Mouse (Mus musculus): ENCODE results near the gene Mpp1. TPM values are rescaled to one million over a fixed set of nuclear protein-coding genes. Genes with fewer than 3 reads are reported as not detected.

Gene Mpp1
- 10 to 100 TPM; 38.5 to 60.2 TPM for total RNA-seq (2021)
- polyA plus RNA-seq (2012; rRNA removed), result 69.9 and 101 TPM in 2 replicates
- long read RNA-seq, transcript Mpp1-201 (12 exons, 2,525 nt), result major isoform, 53 of 58 reads
- long read RNA-seq, partial matches to known transcripts, result 2 of 58 reads
- long read RNA-seq, other reads (novel, unspliced or antisense), result 3 of 58 reads

DNA sequence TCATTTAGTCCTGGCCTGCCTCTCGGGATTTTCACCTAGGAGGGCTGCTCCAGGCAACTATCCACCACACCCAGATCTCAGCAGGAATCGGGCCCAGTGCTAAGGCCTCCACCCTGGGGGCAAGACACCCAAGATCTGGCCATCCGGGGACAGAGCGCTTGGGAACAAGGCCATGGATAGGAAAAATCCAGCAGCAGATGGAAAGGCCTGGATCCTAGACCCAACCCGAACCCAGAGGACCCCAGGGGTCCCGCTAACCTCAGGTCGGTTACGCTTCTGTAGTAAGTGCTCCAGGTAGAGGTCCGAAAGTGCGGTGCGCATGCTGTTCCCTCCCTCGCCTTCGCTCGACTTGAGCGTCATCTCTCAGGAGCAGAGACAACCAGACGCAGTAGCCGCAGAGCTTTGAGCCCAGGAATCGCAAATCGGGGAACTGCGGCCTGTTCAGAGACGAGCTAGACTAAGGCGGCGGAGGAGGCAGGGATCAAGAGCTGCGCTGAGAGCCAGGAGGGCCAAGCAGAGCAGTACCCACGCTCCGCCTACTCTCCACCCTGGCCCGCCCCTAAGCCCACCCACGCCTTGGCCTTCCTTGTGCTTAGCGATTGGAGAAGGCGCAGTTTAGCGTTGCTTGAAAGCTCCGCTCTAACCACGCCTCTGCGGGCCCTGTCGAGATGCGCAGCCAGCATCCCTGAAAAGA is at the start of gene Mpp1:
Mpp1 (minus strand) TSS at position 550 of the 694 bp plus-strand sequence.
- peak; percentile 91 for DNase-seq

DNA sequence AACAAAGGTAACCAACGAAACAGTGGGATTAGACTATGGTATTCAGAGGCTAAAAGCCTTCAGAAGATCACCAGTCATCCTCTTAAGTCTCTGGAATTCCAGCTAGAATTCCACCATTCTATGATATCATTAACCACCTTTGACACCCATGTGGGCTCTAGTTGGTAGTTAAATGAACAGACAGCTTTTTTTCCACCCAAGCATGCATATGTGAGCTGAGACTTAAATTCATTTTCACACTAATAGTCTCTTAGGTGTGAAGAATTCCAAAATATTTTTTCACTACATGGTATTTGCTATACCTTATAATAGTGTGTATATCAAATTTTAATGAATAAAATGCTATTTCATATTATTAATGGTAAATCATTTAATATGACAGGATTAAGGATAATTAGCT is 32.9 kb upstream of the Mpp1 start, which contains the start of gene Smim9:
Smim9 (minus strand) TSS at position 101 of the 400 bp plus-strand sequence.
- DNase-seq, result no peak

DNA sequence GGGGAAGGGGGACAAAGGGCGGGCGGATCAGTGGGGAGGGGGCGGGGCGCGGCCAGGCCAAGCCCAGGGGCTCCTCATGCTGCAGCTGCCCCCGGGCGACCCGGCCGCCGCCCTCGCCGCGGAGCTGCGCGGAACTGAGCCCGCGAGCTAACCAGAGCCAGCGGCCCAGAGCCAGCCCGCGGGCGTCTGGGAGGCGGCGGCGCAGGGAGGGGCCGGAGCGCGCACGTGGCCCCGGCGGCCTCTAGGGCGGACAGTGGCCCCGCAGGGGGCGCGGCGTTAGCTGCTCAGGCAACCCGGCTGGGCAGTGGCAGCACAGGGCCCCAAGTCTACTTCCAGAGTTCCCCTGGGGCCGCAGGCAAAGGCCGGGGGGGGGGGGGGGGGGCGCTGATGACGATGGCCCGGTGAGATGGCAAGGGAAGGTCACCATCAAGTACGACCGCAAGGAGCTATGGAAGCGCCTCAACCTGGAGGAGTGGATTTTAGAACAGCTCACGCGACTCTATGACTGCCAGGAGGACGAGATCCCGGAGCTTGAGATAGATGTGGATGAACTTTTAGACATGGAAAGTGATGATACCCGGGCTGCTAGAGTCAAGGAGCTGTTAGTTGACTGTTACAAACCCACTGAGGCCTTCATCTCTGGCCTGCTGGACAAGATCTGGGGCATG is 24.9 kb upstream of the Mpp1 start:
- DNase-seq, result peak; percentile 55

DNA sequence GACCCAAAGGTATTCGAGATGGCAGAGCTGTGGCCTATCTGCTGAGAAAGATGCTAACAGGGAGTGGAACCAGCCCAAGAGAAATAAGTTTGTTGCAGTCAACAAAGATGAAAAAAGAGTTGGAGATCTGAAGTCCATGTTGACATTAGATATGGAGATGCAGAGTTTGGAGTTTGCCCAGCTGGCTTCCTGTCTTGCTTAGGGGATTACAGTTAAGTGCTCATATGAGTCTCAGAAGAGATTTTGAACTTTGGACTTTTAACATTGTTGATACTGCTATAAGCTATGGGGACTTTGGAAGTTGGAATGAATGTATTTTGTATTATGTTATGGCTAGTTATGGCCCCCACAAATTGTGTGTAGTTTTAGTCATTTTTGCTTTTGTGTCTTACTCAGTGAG is 21.4 kb upstream of the Mpp1 start:
- DNase-seq, result no peak

DNA sequence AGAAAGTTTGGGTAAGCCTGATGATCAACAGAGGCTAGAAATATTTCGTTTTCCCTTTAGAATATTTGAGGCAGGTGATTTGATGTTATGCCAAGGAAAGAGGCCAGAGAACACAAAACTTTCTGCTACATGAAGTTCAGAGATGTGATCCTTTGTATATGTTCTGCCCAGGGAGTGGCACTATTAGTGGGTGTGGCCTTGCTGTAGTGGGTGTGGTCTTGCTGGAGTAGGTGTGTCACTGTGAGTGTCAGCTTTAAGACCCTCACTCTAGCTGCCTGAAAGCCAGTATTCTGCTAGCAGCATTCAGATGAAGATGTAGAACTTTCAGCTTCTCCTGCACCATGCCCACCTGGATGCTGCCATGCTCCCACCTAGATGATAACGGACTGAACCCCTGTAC is 19.5 kb upstream of the Mpp1 start:
- DNase-seq, result no peak

DNA sequence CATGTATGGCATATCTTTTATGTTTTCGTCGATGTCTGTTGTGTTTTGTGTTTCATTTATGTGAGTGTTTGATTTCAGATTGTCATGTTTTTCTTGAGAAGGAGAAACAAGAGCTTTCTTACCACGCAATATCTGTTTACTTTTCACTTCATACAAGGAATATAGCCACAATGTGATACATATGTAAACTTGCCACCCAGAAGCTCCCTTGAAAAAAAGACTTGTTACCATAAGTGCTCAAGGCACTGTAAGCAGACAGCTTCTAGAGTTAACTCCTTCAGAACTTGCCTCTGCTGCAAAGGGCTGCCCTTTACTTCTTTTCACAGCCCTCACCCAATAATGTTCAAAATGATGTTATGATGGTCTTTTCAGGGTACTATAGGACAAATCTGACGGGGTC is 17.6 kb upstream of the Mpp1 start:
- no peak for DNase-seq

DNA sequence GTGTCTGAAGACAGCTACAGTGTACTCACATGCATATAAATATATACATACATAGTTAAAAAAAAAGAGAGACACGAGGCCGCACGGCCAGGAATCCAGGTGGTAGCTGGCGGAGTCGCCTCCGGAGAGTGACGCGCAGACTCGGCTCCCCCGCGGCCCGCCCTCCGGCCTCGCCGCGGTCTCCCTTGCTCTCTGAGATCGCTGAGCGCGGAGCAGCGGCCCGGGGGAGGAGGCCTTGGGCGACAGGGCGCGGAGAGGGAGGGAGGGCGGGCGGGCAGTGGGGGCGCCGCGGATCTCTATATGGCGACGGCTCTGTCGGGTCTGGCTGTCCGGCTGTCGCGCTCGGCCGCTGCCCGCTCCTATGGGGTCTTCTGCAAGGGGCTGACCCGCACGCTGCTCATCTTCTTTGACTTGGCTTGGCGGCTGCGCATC is 12.3 kb upstream of the Mpp1 start:
- DNase-seq, result peak; percentile 35

DNA sequence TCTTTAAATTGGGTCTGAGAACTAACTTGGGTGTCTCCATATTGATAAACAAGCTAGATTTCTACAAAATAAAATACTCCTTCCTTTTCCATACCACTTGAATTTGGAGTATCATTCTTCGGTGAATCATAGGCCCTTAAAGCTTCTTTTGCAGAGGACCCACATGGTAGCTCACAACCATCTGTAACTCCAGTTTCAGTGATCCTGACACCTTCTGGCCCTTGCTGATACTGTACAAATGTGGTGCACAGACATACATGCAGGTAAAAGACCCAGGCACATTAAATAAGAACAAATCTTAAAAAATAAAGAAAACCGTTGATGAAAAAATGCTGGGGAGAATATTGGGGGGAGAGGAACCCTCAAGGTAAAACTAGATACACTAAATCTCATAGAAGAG is 7.4 kb upstream of the Mpp1 start:
- no peak for DNase-seq

DNA sequence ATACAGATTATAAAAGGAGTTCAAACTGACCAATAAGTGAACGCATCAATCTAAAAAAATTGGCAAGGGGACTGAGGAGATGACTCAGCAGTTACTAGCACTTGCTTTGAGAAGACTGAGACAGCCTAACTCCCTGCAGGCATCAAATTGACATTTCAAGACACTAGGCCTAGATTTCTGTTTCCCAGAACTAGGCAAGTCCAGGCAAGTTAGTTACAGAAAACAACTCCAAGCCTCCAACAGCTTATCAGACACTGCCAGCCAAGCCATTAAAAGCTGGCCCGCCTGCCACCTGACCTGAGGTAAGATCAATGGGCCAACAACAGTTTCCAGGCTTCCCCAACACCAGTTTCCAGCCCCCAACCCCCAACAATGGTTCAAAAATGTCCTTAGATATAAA is 6.9 kb upstream of the Mpp1 start:
- DNase-seq, result no peak

DNA sequence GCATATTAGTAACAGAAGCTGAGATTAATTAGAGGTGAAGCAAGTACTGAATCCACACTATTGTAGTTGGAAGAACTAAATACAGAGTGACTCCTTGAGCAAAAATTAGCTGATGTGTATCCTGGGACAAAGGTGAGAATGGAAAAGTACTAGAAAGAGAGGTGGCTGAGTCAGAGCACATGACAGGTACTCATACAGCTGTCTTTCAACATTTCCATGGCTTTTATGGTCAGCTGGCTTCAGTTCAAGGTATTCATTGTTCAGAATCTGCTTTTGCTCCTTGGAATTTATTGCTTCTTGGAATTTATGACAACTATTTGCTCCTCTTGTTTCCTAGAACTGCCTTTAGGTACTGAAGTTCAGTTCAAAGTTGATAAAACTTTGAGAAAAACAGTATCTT is 6.1 kb upstream of the Mpp1 start:
- no peak for DNase-seq

DNA sequence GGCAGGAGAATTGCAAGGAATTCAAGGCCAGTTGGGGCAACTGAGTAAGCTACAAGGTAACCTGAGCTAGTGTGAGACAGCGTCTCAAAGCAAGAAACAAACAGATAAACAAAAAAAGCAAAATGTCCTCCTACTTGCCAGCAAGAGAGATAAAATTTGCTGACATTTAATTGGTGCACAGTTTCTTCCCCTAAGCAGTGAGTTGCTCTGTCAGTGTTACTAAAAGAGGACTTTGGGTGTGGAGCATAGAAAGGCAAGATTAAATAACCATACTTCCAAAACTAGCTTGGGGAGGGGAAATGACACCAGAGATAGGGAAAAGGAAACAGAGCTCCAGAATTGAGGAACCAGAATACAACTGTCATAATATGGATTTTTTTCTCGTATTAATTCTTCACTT is 1.3 kb downstream of the Mpp1 start:
- DNase-seq, result no peak

DNA sequence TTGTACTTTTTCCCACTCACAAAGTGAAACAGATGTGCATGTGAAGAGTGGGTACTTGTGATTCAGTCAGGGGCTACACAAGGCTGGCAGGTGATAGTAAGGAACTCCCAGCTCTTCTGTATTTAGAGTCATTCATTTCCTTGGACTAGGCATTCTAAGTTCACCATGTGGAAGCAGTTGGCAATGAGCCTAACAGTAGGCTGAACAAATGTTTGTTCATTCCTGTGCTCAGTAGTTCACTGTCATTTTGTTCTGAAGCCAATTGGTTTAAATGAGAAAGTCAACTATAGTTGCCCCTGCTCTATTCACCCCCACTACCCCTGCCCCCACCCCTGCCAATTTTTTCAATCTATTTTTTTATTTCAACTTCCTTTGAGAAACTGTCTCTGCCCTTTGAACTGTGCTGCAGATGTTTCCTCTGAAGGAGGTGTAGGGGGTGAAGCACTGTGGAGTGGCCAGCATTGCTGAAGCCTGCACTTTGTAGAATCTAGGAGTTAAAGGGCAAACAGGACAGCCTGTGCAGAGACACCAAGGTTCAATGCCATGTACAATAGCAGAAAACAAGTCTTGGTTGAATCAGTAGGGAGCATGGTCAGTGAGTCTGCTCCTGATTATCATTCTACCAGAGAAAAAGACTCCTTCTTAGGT is 2.4 kb downstream of the Mpp1 start:
- peak; percentile 12 for DNase-seq

DNA sequence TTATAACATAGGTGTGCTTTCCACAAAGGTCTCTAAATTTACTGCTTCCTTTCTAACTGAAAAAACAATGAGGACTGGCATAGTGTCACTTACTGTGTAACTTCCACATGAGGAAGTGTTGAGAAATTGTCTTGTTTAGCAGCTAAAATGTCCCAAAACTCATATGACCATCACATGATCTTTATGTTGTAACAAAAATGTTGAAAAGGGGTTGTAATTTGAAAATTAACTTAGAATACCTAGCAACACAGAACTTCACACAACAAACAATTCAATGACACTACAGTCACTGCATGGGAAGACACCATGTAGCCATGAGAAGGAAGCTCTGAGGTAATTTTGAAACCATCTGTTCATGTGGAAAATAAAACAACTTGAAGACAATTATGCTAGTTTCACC is 3.9 kb downstream of the Mpp1 start:
- DNase-seq, result no peak

DNA sequence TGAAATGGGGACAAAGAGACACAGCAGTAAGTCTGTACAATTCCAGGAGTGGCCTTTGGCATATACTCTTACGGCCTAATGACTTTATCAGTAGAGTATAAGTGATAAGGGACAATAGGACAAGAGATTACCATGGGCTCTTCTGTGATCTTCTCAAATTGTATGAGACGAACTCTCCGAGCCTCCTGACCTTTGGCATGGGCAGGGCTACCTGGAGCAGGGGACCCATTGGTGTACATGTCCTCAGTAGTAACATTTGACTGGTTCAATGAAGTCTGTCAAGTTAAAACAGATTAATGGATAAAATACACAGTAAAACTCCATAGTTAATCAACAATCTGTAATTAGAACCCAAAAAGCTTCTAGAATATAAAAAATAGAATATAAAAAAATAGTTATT is 5.2 kb downstream of the Mpp1 start:
- no peak for DNase-seq

DNA sequence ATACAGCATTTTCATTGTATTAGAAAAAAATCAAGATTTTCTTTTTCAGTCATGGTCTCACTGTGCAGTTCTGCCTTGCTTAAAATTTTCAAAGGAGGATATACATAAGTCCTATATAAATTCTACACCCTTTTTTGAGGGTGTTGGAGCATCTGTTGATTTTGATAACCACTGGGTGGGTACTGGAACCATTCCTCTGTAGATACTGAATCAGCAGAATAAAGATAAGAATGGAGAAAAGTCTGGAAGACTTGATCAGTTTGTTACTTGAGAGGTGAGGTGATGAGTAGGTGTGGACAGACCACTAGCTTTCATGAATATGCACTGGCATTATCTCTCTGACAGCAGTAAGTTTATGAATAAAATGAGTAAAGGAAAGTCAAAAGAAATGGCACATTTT is 15.3 kb downstream of the Mpp1 start:
- DNase-seq, result no peak

DNA sequence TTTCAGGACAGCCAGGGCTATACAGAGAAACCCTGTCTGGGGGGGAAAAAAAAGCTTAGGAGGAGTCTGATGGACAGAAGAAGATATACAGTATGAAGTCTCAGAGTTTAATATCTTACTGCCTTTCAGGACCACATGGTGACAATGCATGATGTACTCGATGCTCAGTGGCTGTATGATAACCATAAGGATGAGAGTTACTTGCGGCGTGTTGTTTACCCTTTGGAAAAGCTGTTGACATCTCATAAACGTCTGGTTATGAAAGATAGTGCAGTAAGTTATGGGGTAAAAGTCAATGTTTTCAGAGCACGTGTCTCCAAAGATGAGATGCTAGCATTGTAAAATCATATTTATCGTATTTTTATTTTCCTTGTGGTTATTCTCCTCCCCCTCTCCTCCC is 28.5 kb downstream of the Mpp1 start:
- DNase-seq, result no peak

DNA sequence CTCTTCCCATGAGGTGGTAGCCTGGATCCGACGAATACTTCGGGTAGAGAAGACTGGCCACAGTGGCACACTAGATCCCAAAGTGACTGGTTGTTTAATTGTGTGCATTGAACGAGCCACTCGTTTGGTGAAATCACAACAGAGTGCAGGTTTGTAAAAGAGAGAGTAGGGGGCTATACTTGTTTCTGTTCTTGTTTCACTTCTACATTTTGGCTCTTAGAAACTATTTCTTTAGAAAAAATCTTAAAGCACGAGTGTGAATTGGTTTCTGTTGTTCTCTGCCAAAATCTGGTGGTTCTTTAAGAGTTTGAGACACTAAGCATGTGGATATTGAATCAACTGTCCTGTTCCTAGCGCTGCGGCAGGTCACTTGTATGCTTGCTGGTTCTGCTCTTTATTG is 32.0 kb downstream of the Mpp1 start:
- DNase-seq, result no peak

DNA sequence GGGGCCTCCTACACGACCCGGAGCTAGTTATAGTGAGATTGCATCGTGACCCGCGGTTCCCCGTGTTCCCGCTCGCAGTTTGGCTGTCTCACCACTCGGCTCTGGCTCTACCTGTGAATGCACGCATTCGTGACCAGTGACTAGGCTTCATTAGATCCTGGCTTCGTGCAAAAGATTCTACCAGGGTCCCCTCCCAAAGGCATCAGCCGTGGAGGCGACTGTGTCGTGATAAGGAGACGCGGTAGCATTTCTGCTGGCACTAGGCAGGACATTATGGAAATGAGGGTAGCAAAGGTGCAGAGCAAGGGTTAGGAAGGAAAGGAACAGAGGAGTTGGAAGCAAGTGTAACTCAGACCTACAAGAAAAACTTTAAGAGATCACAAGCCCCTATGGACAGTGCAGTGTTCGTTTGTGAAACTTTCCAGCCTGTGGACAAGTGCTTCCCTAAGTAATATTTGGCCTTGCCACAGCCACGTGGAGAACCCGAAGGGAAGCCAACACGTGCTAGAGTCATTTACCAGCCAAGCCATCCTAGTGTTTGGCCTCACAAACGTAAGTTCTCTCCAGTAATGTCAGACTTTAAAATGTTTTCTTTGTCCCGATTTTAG is 34.5 kb downstream of the Mpp1 start:
- peak; percentile 37 for DNase-seq

DNA sequence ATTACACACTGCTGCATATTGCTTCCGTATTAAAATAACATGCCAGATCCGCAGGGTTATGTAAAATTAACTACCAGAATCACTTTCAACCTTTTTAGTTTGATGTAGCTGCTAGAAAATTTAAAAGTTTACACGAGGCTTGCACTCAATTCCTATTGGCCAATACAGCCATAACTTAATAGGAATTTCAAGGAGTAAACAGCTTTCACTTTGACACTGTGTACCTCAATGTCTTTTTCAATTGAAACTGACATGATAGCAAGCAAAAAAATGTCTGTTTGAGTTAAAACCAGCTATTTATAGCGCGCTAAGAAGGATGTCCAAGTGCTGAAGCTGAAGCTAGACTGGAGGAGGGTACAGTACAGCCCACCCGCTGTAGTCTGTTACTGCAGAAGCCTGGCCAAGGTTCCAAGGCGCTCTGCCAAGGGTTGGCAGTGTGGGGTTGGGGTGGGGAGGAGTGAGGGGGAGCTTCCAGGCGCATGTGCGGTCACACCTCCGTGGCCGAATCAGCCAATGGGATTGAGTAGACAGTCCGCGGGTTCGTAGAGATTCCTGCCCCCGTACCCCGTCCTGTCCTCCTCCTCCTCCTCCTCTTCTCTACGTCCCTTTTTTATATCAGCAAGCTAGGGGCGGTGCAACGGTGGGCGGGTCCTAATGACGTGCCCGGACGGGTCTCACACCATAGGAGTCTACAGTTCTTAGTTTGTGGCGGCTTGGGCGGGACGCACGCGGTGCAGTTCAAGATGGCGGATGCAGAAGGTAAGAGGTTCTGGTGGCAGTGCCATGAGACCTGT is 35.2 kb downstream of the Mpp1 start, which contains the start of gene Dkc1:
Dkc1 (plus strand) TSS at position 486 of the 794 bp plus-strand sequence.
- peak; percentile 95 for DNase-seq

DNA sequence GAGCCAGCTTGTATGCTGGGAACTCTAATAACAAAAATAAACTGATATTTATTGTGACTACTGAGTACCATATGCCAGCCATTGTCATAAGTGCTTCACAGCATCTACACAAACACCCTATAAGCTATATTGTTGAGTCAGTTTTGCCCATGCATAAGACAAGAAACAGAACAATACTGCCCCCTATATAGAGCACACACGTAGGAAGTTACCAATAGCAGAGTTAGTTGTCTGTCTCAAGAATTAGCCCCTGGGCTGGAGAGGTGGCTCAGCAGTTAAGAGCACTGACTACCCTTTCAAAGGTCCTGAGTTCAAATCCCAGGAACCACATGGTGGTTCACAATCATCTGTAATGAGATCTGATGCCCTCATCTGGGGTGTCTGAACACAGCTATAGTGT is 45.2 kb downstream of the Mpp1 start:
- no peak for DNase-seq

DNA sequence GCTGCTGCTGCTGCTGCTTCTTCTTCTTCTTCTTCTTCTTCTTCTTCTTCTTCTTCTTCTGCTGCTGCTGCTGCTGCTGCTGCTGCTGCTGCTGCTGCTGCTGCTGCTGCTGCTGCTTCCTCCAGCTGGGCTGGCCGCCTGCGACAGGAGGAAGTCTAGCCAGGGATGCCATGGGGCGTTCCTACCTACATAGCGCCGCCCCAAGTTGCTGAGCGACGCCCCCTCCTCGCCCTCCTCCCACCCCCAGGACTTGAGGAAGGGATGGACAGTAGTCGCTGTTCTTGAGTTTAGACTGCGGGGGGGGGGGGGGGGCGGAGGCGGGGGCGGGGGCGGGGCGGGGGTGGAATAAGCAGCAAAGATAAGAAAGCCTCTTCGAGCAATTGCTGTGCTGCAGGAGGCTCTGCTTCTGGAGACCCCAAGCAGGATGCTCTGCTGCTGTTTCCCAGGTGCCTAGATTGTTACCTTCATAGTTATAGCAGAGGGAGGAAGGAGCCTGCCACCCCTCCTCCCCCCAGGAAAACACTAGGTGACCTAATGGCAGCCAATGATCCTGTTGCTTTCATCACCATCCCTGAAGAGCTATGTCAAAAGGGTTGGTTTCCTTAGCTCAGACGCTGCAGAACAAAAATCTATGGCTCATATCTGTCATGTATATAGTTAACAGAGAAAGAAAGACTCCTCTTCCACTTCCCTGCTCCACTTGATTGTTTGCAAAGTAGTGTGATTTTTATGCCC is 45.9 kb downstream of the Mpp1 start, which contains the start of gene Gab3:
Gab3 (minus strand) TSS at position 685 of the 735 bp plus-strand sequence.
- DNase-seq, result peak; percentile 70
